Mouse (Mus musculus) hindbrain, embryonic 15.5 days (tissue): ENCODE data around the gene Dusp6. TPM values are rescaled to one million over a fixed set of nuclear protein-coding genes. Genes with fewer than 3 reads are reported as not detected.
"Not testable (repeated sequence)": the region's sequence is repeated elsewhere in the genome, so short reads cannot be mapped to it uniquely, and the experiment has no call there.

ENCODE experiments used
- ATAC-seq: fragments of 200-750 bp; cut with Nextera tagmentation; 2 replicates; pipeline ENCODE4 v1.8.0; 2017; ENCODE audit warnings: low read depth, moderate number of reproducible peaks, moderate TSS enrichment; ENCODE audit not compliant: low FRiP score
- H3K27ac ChIP-seq: fragments of 300-500 bp; sonication (generic); replicated peaks from 2 replicates; pipeline ENCODE4 v1.5.1; 2015; ENCODE audit warnings: mild to moderate bottlenecking, inconsistent platforms
- H3K27me3 ChIP-seq: fragments of 300-500 bp; sonication (generic); 2 replicates; pipeline ENCODE4 v1.6.1; 2015; ENCODE audit warnings: control low read depth, inconsistent platforms
- H3K36me3 ChIP-seq: fragments of 300-500 bp; sonication (generic); 2 replicates; pipeline ENCODE4 v1.6.1; 2015; ENCODE audit warnings: control low read depth, inconsistent platforms
- H3K4me1 ChIP-seq: fragments of 300-500 bp; sonication (generic); replicated peaks from 2 replicates; pipeline ENCODE4 v1.6.1; 2015; ENCODE audit warnings: control low read depth, inconsistent platforms
- H3K4me2 ChIP-seq: fragments of 300-500 bp; sonication (generic); 2 replicates; pipeline ENCODE4 v1.6.1; 2015; ENCODE audit warnings: moderate library complexity, mild to moderate bottlenecking, inconsistent platforms
- H3K4me3 ChIP-seq: fragments of 300-500 bp; sonication (generic); 2 replicates; pipeline ENCODE4 v1.5.1; 2015; ENCODE audit warnings: mild to moderate bottlenecking, inconsistent platforms
- H3K9ac ChIP-seq: fragments of 300-500 bp; sonication (generic); 2 replicates; pipeline ENCODE4 v1.6.1; 2015; ENCODE audit warnings: inconsistent platforms
- H3K9me3 ChIP-seq: fragments of 300-500 bp; sonication (generic); 2 replicates; pipeline ENCODE4 v1.6.1; 2016; ENCODE audit warnings: control low read depth, inconsistent platforms
- WGBS: fragments of 180-500 bp; shearing (Covaris S2); methylation state at CpG from one replicate; pipeline ENCODE4 v1.1.7; 2015; 5-methylcytosine and 5-hydroxymethylcytosine counted together
- polyA plus RNA-seq: library from polyadenylated mRNA; unstranded; fragments of >200 nt; fragmentation: Nextera tagmentation; extraction: Ambion mirVana; gene quantifications from 2 replicates; pipeline ENCODE4 v1.2.1, GENCODE M21; 2015

Gene Dusp6
- polyA plus RNA-seq = 25.4 and 28.9 TPM in 2 replicates

- H3K4me3 ChIP-seq = peak within 1 kb of the TSS; percentile 60
- H3K27ac ChIP-seq = peak within 1 kb of the TSS; percentile 92
- H3K36me3 ChIP-seq = no peaks in the 10 kb centered on the region
- H3K4me1 ChIP-seq = peaks cover 40% of the 10 kb centered on the region
- peak within 1 kb of the TSS; percentile 86 for H3K4me2 ChIP-seq
- WGBS = under 1% methylated on average over 29 of the region's 29 CpGs
- no peaks in the 10 kb centered on the region for H3K27me3 ChIP-seq
- H3K9ac ChIP-seq = peak within 1 kb of the TSS; percentile 78
- H3K9me3 ChIP-seq = no peaks in the 10 kb centered on the region
- ATAC-seq = peak; percentile 96
Observed at GRCm38 (mm10) chr10:99262867-99263379, at the start of gene Dusp6. Gene Dusp6 (plus strand): TSS chr10:99263231.

GRCm38 (mm10) chr10:99214421-99215299, 48.4 kb upstream of the Dusp6 start:
- no peak for ATAC-seq
- H3K4me3 ChIP-seq = no peak overlapping the region
- 87% methylated on average over 15 of the region's 15 CpGs for WGBS
- no peaks in the 10 kb centered on the region for H3K9me3 ChIP-seq
- no peaks in the 10 kb centered on the region for H3K4me1 ChIP-seq
- no peak overlapping the region for H3K27ac ChIP-seq
- H3K36me3 ChIP-seq = no peaks in the 10 kb centered on the region
- H3K9ac ChIP-seq = no peak overlapping the region
- H3K27me3 ChIP-seq = no peaks in the 10 kb centered on the region
- no peak overlapping the region for H3K4me2 ChIP-seq

GRCm38 (mm10) chr10:99216570-99216969, 46.5 kb upstream of the Dusp6 start:
- H3K36me3 ChIP-seq, H3K9me3 ChIP-seq, H3K9ac ChIP-seq, H3K4me1 ChIP-seq, H3K4me2 ChIP-seq, H3K27me3 ChIP-seq, H3K4me3 ChIP-seq, H3K27ac ChIP-seq, ATAC-seq: not testable (repeated sequence)
- WGBS = 83% methylated on average over 15 of the region's 15 CpGs

DNA sequence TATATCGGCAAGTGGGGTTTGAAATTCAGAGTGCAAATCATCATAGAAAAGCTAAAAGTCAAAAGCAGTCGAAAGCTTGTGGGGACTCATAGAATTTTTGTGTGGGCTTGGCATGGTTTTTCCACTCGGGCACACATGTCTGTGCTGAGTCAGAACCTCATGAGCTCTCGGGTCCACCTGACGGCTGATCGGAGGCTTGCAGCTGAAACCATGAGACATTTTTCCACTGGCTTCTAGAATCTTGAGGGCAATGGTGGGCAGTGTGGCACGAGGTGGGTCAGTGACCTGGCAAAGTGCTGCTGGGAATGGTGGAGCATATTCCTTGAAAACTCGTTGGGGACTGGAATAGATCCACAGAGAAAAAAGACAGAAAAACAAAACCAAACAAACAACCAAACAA, 41.5 kb upstream of the Dusp6 start:
- Histone ChIP-seq H3K36me3 (no peaks in the 10 kb centered on the region), H3K4me3 (no peak overlapping the region), H3K4me1 (no peaks in the 10 kb centered on the region), H3K27me3 (no peaks in the 10 kb centered on the region), H3K9ac (no peak overlapping the region), H3K27ac (no peak overlapping the region), H3K4me2 (no peak overlapping the region), H3K9me3 (no peaks in the 10 kb centered on the region)
- 93% methylated on average over 8 of the region's 8 CpGs for WGBS
- ATAC-seq = no peak

DNA sequence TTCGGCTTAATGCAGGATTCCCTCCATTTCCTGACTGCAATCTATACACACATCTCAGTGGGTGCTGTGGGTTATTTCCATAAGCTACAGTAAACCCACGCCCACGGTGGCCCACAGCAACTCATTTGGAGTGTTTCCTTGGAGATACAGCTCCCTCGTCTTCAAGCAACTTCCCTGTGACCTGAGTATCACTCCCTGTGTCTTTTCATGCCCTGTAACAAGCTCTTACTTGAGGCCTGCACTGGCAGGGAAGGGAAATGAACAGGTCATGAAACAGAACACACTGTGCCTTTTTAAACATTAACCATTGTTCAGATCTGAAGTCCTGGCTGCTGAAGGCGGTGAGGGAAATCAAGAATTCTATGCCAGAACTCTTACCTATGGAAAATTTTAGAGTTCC, 40.3 kb upstream of the Dusp6 start:
- Histone ChIP-seq H3K9me3 (no peaks in the 10 kb centered on the region), H3K9ac (no peak overlapping the region), H3K27me3 (no peaks in the 10 kb centered on the region), H3K4me3 (no peak overlapping the region), H3K4me2 (no peak overlapping the region), H3K27ac (no peak overlapping the region), H3K36me3 (no peaks in the 10 kb centered on the region), H3K4me1 (peaks cover 1% of the 10 kb centered on the region)
- WGBS = 82% methylated on average over 5 of the region's 5 CpGs
- ATAC-seq = no peak

DNA sequence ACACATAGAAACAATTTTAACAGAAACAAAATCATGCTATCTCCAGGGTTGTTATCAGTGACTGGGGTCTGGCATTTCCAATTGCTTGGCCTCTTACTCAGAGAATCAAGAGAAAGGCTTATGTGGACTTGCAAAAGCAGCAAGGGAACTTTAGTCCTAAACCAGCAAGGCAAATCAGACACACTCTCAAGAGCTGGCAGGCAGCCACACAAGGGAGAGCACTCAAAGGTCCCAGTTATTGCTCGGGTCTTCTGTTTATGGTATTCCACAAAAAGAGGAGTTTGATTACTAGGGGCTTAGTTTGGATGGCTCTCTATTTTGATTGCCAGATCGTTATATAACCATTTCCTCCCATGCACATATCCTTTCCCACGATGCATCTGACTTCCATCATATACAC, 38.8 kb upstream of the Dusp6 start:
- Histone ChIP-seq H3K9ac (no peak overlapping the region), H3K4me2 (no peak overlapping the region), H3K27me3 (no peaks in the 10 kb centered on the region), H3K4me3 (no peak overlapping the region), H3K36me3 (no peaks in the 10 kb centered on the region), H3K4me1 (peaks cover 14% of the 10 kb centered on the region), H3K27ac (no peak overlapping the region), H3K9me3 (no peaks in the 10 kb centered on the region)
- WGBS = 73% methylated on average over 3 of the region's 3 CpGs
- ATAC-seq = no peak

- no peak overlapping the region for H3K4me3 ChIP-seq
- WGBS = 89% methylated on average over 5 of the region's 5 CpGs
- no peak overlapping the region for H3K4me2 ChIP-seq
- no peaks in the 10 kb centered on the region for H3K27me3 ChIP-seq
- H3K9me3 ChIP-seq = no peaks in the 10 kb centered on the region
- no peak overlapping the region for H3K9ac ChIP-seq
- ATAC-seq = no peak
- H3K4me1 ChIP-seq = peaks cover 15% of the 10 kb centered on the region
- no peak overlapping the region for H3K27ac ChIP-seq
- no peaks in the 10 kb centered on the region for H3K36me3 ChIP-seq
Observed at GRCm38 (mm10) chr10:99226782-99227181, 36.2 kb upstream of the Dusp6 start.

DNA sequence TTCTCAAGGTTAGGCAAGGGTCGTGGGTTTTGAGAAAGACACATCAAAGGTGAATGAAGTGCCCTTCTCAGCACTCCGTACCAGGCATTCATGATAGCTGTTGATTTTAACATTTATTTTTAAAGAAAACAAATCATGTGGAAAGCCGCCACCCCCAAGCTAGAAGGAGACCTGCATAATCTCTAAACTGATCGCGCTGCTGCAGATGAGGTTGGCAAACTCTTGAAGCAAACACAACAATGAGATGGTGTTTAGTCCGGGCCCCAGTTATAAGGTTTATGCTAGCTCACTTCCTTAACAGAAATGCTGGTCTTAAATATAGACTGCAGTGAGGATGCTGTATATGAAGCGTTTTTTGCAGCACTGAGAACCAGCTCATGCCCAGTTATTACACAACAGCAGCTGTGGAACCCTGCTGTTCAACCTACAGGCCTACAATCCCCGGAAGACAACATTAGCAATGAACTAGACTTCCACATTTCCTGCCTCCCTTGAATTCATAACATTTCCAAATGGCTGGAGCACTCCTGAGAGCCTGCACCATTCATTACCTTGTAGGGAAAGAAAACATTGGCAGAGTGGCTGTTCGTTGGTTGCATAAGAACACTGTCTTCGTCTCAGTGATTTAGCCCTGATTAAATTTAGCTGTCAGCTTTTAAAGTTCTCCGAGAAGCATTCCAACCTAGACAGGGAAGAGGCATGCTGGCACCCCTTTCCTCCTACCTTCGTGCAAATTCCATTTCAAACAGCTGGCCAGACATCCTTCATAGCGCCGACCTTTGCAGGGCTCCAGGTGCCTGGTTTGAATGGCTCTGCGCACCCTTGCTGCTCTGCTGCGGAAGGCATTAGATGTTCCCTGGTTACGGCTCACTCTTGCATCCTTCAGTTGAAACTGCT, 34.8 kb upstream of the Dusp6 start:
- 36% methylated on average over 17 of the region's 17 CpGs for WGBS
- H3K4me2 ChIP-seq = peak overlapping the region; percentile 37; the same call in 1 of the 2 replicates
- no peaks in the 10 kb centered on the region for H3K36me3 ChIP-seq
- H3K9me3 ChIP-seq = no peaks in the 10 kb centered on the region
- peak; percentile 45; the same call in 1 of the 2 replicates for ATAC-seq
- no peak overlapping the region for H3K4me3 ChIP-seq
- H3K27me3 ChIP-seq = no peaks in the 10 kb centered on the region
- peaks cover 15% of the 10 kb centered on the region for H3K4me1 ChIP-seq
- no peak overlapping the region for H3K9ac ChIP-seq
- peak overlapping the region; percentile 54 for H3K27ac ChIP-seq

DNA sequence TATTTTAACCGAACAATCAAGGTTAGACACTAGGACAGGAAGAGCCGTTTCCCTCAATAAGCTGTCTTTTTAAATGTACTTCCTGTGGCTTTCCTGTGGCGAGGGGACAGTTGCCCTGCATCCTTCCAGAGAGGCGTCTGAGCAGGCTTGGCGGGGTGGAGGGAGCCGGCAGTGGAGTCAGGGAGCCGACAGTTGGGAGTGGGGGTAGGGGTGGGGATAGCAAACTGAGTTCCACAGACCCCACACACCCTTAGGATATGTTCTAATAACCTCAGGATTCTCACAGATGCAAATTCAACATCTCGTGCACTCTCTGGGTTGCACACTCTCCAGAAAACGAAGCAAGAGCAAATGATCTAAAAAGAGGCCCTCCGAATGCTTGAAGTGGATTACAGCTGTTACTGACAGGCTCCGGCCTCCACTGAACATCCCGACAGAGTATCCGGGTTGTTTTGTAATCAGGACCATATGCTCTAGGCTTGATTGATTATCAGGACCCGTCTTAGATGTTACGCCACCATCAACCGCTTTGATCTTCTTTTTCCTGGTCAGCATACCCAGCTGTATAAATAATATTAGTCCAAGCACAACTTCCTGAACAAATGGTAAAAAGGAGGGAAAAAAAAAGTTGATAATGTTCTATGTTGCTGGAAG, 33.9 kb upstream of the Dusp6 start:
- ATAC-seq = no peak
- Histone ChIP-seq H3K4me1 (peaks cover 15% of the 10 kb centered on the region), H3K27me3 (no peaks in the 10 kb centered on the region), H3K9ac (no peak overlapping the region), H3K27ac (peak overlapping the region; percentile 26; the same call in 1 of the 2 replicates), H3K36me3 (no peaks in the 10 kb centered on the region), H3K4me2 (peak overlapping the region; percentile 37), H3K4me3 (no peak overlapping the region), H3K9me3 (no peaks in the 10 kb centered on the region)
- WGBS = 15% methylated on average over 16 of the region's 16 CpGs

GRCm38 (mm10) chr10:99232518-99233227, 30.4 kb upstream of the Dusp6 start:
- ATAC-seq = no peak
- Histone ChIP-seq H3K4me2 (no peak overlapping the region), H3K9ac (no peak overlapping the region), H3K27ac (no peak overlapping the region), H3K9me3 (no peaks in the 10 kb centered on the region), H3K4me1 (peaks cover 14% of the 10 kb centered on the region), H3K36me3 (no peaks in the 10 kb centered on the region), H3K27me3 (no peaks in the 10 kb centered on the region), H3K4me3 (no peak overlapping the region)
- WGBS = 75% methylated on average over 7 of the region's 7 CpGs

DNA sequence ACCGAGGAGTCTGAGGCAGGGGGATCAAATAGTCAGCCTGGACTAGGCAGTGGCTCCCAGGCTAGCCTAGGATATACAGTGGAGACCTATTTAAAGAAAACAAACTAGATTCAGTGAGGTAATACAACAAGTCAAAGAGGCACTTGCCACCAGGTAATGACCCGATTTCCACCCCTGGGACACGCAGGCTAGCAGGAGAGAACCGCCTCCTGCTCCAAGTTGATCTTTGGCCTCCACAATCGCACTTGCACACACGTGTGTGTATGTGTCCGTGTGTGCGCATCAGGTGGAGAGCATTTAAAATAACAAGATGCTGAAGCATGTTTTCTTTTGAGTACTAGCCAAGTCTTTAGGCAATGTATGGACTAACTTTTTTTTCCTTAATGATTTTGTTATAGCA, 28.7 kb upstream of the Dusp6 start:
- Histone ChIP-seq H3K4me1 (no peaks in the 10 kb centered on the region), H3K36me3 (no peaks in the 10 kb centered on the region), H3K4me3 (no peak overlapping the region), H3K9ac (no peak overlapping the region), H3K4me2 (no peak overlapping the region), H3K27me3 (no peaks in the 10 kb centered on the region), H3K27ac (no peak overlapping the region), H3K9me3 (no peaks in the 10 kb centered on the region)
- 94% methylated on average over 8 of the region's 8 CpGs for WGBS
- no peak for ATAC-seq
